Mouse (Mus musculus) olfactory bulb, adult 2 months (tissue): ENCODE data around the gene Uts2. TPM values are rescaled to one million over a fixed set of nuclear protein-coding genes. Genes with fewer than 3 reads are reported as not detected.

ENCODE experiments used
- H3K27ac ChIP-seq: fragments of 200-500 bp; 2 replicates; pipeline ENCODE4 v1.5.1; 2012; ENCODE audit warnings: low read depth, low read length; ENCODE audit not compliant: insufficient read depth
- H3K4me1 ChIP-seq: fragments of 200-500 bp; 2 replicates; pipeline ENCODE4 v1.6.1; 2012; ENCODE audit warnings: low read length; ENCODE audit not compliant: control insufficient read depth, insufficient read depth
- H3K4me3 ChIP-seq: fragments of 200-500 bp; 2 replicates; pipeline ENCODE4 v1.5.1; 2012; ENCODE audit warnings: mild to moderate bottlenecking, low read depth, low read length, moderate library complexity; ENCODE audit not compliant: insufficient read depth
- CTCF ChIP-seq: fragments of 200-500 bp; IDR thresholded peaks from 2 replicates; pipeline ENCODE4 v1.5.1; 2012; ENCODE audit warnings: low read depth, mild to moderate bottlenecking, low read length, moderate library complexity; ENCODE audit not compliant: insufficient read depth
- POLR2A ChIP-seq: fragments of 200-500 bp; IDR thresholded peaks from 2 replicates; pipeline ENCODE4 v1.6.1; 2012; ENCODE audit warnings: mild to moderate bottlenecking, low read depth, low read length, moderate library complexity; ENCODE audit not compliant: insufficient read depth
- WGBS: fragments of 180-500 bp; shearing (Covaris S2); methylation state at CpG from one replicate; pipeline ENCODE4 v1.1.7; 2018; 5-methylcytosine and 5-hydroxymethylcytosine counted together
- polyA plus RNA-seq: library from polyadenylated mRNA; stranded (reverse); fragments of >200 nt; gene quantifications from 2 replicates; pipeline ENCODE4 v1.2.4, GENCODE M21; 2012; ENCODE audit warnings: low replicate concordance; ENCODE audit not compliant: missing spikeins, insufficient read depth, insufficient read length

Gene Uts2
- polyA plus RNA-seq: not detected in 2 replicates

DNA sequence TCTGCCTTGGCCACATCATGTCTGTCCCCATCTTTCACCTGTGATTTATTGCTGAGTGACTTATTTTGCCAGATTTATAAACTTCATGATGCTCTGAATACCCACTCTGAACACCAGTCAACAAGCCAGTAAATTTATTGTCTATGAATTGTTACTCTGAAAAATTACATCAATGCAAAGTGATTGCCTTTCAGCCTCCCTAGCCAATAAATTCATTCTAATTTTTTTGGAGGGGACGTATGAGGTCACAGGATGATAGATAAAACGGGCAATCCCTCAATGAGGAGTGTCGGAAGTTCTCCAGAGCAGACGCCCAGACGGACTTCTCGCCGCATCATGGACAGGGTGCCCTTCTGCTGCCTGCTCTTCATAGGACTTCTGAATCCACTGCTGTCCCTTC lies at the start of gene Uts2:
Gene Uts2, plus strand, starts transcription at position 301 of the 400 bp plus-strand sequence.
- H3K4me3 ChIP-seq: no peak within 1 kb of the TSS
- H3K27ac ChIP-seq: no peak within 1 kb of the TSS
- WGBS: 93% methylated on average over 7 of the region's 7 CpGs
- TF ChIP-seq POLR2A (no peak), CTCF (no peak)
- H3K4me1 ChIP-seq: peaks cover 15% of the 10 kb centered on the region

DNA sequence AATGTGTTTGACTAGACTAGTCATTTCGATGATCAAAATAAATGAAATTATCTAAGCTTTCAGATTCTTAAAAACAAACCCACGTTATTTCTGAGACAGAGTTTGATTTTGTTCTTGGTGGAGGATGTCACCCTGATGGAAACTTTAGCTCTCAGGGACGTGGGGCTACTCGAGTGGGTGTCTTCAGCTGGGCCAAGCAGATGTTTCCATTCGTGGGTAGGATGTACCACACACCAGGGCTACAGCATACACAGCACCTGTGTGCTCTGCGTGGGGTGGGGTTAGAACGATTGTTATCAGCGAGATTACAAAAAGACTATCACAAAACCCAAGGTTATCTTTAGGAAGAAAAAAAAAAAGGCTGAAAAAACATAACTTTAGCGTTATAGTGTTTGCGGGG lies 45.9 kb upstream of the Uts2 start:
- no peak overlapping the region for H3K4me3 ChIP-seq
- WGBS: 80% methylated on average over 10 of the region's 10 CpGs
- no peaks in the 10 kb centered on the region for H3K4me1 ChIP-seq
- TF ChIP-seq CTCF (no peak), POLR2A (no peak)
- H3K27ac ChIP-seq: no peak overlapping the region

DNA sequence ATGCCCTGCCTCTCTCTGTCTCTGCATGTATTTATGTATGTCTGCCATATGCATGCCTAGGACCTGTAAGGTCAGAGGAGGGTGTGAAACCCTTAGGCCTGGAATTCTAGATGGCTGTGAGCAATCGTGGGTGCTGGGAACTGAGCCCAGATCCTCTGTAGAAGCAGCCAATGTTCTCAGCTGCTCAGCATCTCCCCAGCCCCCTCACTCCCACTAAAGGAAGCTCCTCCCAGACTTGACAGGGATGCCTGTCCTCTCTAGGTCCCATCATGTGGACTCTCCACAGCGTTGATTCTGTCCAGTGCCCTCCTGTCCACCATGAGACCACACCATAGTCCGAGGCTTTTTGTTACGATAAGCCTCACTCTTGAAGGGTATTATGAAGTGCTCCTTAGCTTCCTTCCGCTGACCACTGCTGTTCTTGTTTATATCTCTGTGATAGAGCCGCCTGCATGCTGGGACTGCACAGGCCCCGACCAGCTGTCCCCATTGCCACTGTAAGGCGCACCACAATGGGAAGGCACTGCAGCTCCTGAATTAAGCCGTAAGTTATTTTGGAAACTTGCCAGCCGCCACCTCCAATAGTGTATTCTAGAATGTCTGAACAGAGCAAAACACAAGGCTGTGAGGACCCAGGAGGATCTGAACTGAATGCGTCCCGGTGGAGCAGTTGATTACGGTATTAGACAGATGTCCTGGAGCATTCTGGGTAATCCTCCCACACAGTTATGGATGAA lies 40.4 kb upstream of the Uts2 start:
- Histone ChIP-seq H3K4me3 (no peak overlapping the region), H3K4me1 (peaks cover 4% of the 10 kb centered on the region), H3K27ac (no peak overlapping the region)
- TF ChIP-seq POLR2A (no peak), CTCF (no peak)
- WGBS: 42% methylated on average over 13 of the region's 13 CpGs

DNA sequence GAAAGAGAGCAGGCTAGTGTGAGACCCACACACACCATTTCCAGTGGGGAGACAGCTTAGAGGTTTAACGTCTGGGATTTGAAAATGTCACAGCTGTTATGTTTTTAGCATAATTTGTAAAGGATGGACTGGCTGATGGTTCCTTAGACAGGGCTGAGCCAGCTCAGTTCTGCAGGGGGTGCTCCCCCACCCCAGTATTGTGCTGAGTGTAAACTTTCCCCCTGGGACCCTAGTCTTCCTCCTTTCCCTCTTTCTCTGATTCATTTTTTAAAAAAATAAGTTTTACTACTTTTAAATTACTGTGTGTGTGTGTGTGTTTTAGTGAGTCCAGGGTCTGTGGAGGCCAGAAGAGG lies 39.8 kb upstream of the Uts2 start:
- Histone ChIP-seq H3K27ac (no peak overlapping the region), H3K4me3 (no peak overlapping the region), H3K4me1 (peaks cover 4% of the 10 kb centered on the region)
- 25% methylated on average over 1 of the region's 1 CpGs for WGBS
- TF ChIP-seq CTCF (no peak), POLR2A (no peak)

DNA sequence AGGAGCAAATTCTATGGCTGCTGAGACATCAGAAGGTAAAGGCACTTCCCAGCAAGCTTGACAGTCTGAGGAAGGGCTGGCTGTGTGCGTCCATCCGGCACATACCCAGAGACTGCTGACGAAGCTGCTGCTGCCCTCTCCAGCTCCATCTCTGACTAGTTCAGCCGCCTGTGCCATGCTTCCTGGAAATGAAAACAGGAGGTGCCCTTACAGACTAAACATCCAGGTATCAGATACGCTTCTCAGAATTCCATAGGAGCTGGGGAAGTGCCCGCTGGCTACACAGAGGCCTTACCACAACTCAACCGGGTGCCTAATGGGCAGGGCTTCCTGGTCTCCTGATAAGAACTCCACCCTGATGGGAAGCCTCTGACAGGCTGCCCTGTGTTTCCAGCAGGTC lies 38.4 kb upstream of the Uts2 start:
- no peak for TF ChIP-seq CTCF
- TF ChIP-seq POLR2A: no peak
- no peak overlapping the region for H3K4me3 ChIP-seq
- peaks cover 4% of the 10 kb centered on the region for H3K4me1 ChIP-seq
- no peak overlapping the region for H3K27ac ChIP-seq
- 92% methylated on average over 7 of the region's 7 CpGs for WGBS

DNA sequence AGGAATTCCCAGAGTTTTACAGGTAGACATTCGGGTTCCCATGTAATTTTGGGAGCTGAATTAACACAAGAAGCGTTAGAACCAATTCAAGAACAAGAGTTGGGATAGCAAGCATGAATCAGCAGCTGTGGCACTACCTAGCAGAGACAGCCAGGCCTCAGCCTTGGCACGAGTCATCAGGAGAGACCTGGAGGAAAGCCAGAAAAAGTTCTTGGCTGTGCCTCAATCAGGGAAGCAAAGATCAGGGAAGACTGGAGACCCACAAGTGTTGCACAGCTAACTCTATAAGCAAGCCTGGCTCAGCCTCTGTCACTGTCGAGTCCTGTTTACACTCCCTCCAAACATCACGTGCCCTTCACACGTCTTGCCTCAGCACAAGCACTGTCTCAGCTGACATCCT lies 34.7 kb upstream of the Uts2 start:
- TF ChIP-seq CTCF: no peak
- TF ChIP-seq POLR2A: no peak
- no peak overlapping the region for H3K27ac ChIP-seq
- peaks cover 5% of the 10 kb centered on the region for H3K4me1 ChIP-seq
- H3K4me3 ChIP-seq: no peak overlapping the region
- 51% methylated on average over 6 of the region's 6 CpGs for WGBS

DNA sequence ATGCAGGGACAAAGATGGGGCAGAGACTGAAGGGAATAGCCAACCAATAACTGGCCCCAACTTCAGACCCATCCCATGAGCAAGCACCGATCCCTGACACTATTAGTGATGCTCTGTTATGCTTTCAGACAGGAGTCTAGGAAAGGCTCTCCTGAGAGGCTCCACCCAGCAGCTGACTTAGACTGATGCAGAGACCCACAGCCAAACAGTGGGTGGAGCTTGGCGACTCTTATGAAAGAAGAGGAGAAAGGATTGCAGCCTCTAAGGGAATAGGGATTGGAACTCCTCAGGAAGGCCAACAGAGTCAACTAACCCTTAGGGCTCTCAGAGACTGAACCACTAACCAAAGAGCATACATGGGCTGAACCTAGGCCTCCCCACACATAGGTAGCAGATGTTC lies 33.2 kb upstream of the Uts2 start:
- Histone ChIP-seq H3K4me3 (no peak overlapping the region), H3K4me1 (peaks cover 5% of the 10 kb centered on the region), H3K27ac (no peak overlapping the region)
- 66% methylated on average over 2 of the region's 2 CpGs for WGBS
- TF ChIP-seq POLR2A: no peak

DNA sequence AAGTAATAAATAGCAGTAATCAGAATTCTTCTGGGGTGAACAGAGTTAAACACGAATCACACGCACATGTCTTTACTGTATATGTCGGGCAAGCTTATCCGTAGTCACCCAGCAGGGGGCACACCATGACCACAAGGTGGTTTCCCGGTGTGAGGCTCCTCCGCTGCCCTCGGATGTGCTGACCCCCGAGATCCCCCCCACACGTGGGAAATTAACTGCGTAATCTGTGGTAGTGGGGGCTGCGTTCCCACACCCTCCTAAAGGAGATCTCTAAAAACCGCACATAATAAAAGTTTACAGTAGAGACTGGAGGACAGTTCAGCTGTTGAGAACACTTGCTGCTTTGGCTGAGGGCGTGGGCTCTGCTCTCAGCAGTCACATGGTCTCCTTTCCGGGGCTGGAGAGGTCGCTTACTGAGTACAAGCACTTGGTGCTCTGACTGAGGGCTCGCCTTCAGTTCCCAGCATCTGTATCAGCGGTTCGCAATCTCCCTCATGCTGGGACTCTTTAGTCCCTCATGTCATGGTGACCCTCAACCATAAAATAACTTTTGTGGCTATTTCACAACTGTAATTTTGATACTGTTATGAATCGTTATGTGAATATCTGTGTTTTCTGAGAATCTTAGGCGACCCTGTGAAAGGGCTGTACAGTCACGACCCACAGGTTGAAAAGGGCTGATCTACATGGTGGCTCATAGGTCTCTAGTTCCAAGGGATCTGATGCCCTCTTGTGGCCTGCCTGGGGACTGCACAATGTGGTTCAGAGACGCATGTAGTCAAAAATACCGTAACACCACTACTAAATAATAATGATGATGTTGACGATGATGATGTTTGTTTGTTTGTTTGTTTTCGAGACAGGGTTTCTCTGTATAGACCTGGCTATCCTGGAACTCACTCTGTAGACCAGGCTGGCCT lies 32.0 kb upstream of the Uts2 start:
- Histone ChIP-seq H3K4me1 (peaks cover 5% of the 10 kb centered on the region), H3K27ac (no peak overlapping the region), H3K4me3 (no peak overlapping the region; the same call in 1 of the 2 replicates)
- TF ChIP-seq POLR2A: no peak
- TF ChIP-seq CTCF: peak; percentile 40; the same call in 1 of the 2 replicates
- 8% methylated on average over 25 of the region's 25 CpGs for WGBS

DNA sequence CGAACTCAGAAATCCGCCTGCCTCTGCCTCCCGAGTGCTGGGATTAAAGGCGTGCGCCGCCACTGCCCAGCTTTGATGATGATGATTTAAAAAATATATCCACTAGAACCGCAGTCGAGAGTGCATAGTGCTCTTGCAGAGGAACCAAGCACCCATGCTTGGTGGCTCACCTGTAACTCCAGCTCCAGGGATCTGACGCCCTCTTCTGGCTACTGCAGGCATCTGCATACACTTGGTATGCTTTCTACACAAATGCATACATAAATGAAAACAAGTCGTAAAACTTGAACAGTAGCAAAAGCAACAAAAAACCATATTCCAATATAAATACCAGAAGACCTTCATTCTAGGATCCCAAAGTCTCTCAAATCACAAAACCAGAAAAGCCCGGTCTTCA lies 31.3 kb upstream of the Uts2 start:
- TF ChIP-seq POLR2A (no peak), CTCF (no peak)
- H3K4me1 ChIP-seq: peaks cover 5% of the 10 kb centered on the region
- 70% methylated on average over 11 of the region's 11 CpGs for WGBS
- no peak overlapping the region for H3K27ac ChIP-seq
- no peak overlapping the region for H3K4me3 ChIP-seq
